Mouse (Mus musculus) midbrain, embryonic 15.5 days (tissue): ENCODE data around the gene Gm10775. TPM values are rescaled to one million over a fixed set of nuclear protein-coding genes. Genes with fewer than 3 reads are reported as not detected.
A peak's percentile ranks its signal among the peaks of the same experiment; 100 is the strongest.

Experiments
- ATAC-seq: fragments of 200-750 bp; cut with Nextera tagmentation; replicated peaks from 2 replicates; pipeline ENCODE4 v1.8.0; 2017; ENCODE audit warnings: moderate TSS enrichment
- H3K27ac ChIP-seq: fragments of 300-500 bp; sonication (generic); 2 replicates; pipeline ENCODE4 v1.5.1; 2015; ENCODE audit warnings: mild to moderate bottlenecking, inconsistent platforms
- H3K27me3 ChIP-seq: fragments of 300-500 bp; sonication (generic); replicated peaks from 2 replicates; pipeline ENCODE4 v1.6.1; 2015; ENCODE audit warnings: inconsistent platforms
- H3K36me3 ChIP-seq: fragments of 300-500 bp; sonication (generic); replicated peaks from 2 replicates; pipeline ENCODE4 v1.6.1; 2015; ENCODE audit warnings: inconsistent platforms
- H3K4me1 ChIP-seq: fragments of 300-500 bp; sonication (generic); 2 replicates; pipeline ENCODE4 v1.6.1; 2015; ENCODE audit warnings: inconsistent platforms
- H3K4me2 ChIP-seq: fragments of 300-500 bp; sonication (generic); 2 replicates; pipeline ENCODE4 v1.6.1; 2015; ENCODE audit warnings: inconsistent platforms, mild to moderate bottlenecking, moderate library complexity
- H3K4me3 ChIP-seq: fragments of 300-500 bp; sonication (generic); 2 replicates; pipeline ENCODE4 v1.5.1; 2015; ENCODE audit warnings: mild to moderate bottlenecking, inconsistent platforms
- H3K9ac ChIP-seq: fragments of 300-500 bp; sonication (generic); 2 replicates; pipeline ENCODE4 v1.6.1; 2015; ENCODE audit warnings: mild to moderate bottlenecking, inconsistent platforms
- H3K9me3 ChIP-seq: fragments of 300-500 bp; sonication (generic); 2 replicates; pipeline ENCODE4 v1.6.1; 2016; ENCODE audit warnings: inconsistent platforms
- WGBS: fragments of 180-500 bp; shearing (Covaris S2); methylation state at CpG from one replicate; pipeline ENCODE4 v1.1.7; 2015; ENCODE audit warnings: mixed read lengths; 5-methylcytosine and 5-hydroxymethylcytosine counted together
- polyA plus RNA-seq: library from polyadenylated mRNA; unstranded; fragments of >200 nt; fragmentation: Nextera tagmentation; extraction: Ambion mirVana; gene quantifications from 2 replicates; pipeline ENCODE4 v1.2.1, GENCODE M21; 2015

Gene Gm10775
- 0.14 TPM in 1 of 2 replicates, not detected in the other for polyA plus RNA-seq

GRCm38 (mm10) chr13:65259239-65259638 is at the start of gene Gm10775:
Gene Gm10775, plus strand, starts transcription at chr13:65259539.
- 56% methylated on average over 29 of the region's 29 CpGs for WGBS

GRCm38 (mm10) chr13:65225945-65226344 is 33.4 kb upstream of the Gm10775 start:
- Histone ChIP-seq H3K27ac (no peak overlapping the region), H3K4me2 (no peak overlapping the region), H3K9me3 (no peaks in the 10 kb centered on the region; the same call in 1 of the 2 replicates), H3K27me3 (no peaks in the 10 kb centered on the region), H3K4me1 (no peaks in the 10 kb centered on the region), H3K9ac (no peak overlapping the region), H3K4me3 (no peak overlapping the region), H3K36me3 (no peaks in the 10 kb centered on the region)
- WGBS = 71% methylated on average over 6 of the region's 6 CpGs
- ATAC-seq = no peak

More at GRCm38 (mm10) chr13:65259239-65259638, at the start of gene Gm10775:
- H3K9me3 ChIP-seq = peaks cover 41% of the 10 kb centered on the region
- H3K4me1 ChIP-seq = no peaks in the 10 kb centered on the region
- 0 out of 2 replicates have a peak, but pooled peaks have one; percentile 9 for ATAC-seq
- peaks cover 26% of the 10 kb centered on the region for H3K36me3 ChIP-seq
- H3K27ac ChIP-seq = no peak within 1 kb of the TSS
- H3K4me2 ChIP-seq = peak within 1 kb of the TSS; percentile 47
- H3K9ac ChIP-seq = peak within 1 kb of the TSS; percentile 5
- peak within 1 kb of the TSS; percentile 32 for H3K4me3 ChIP-seq
- H3K27me3 ChIP-seq = no peaks in the 10 kb centered on the region

- Histone ChIP-seq H3K4me3 (no peak overlapping the region), H3K4me1 (no peaks in the 10 kb centered on the region), H3K9ac (no peak overlapping the region), H3K27me3 (no peaks in the 10 kb centered on the region), H3K27ac (no peak overlapping the region), H3K4me2 (no peak overlapping the region), H3K36me3 (no peaks in the 10 kb centered on the region), H3K9me3 (no peaks in the 10 kb centered on the region; the same call in 1 of the 2 replicates)
- 87% methylated on average over 2 of the region's 2 CpGs for WGBS
- ATAC-seq = no peak
These were observed 32.7 kb upstream of the Gm10775 start for GRCm38 (mm10) chr13:65226657-65227056.

- Histone ChIP-seq H3K9ac (no peak overlapping the region), H3K27me3 (no peaks in the 10 kb centered on the region), H3K4me2 (no peak overlapping the region), H3K4me3 (no peak overlapping the region), H3K36me3 (no peaks in the 10 kb centered on the region), H3K4me1 (peaks cover 11% of the 10 kb centered on the region), H3K27ac (no peak overlapping the region), H3K9me3 (no peaks in the 10 kb centered on the region)
- no peak for ATAC-seq
- 78% methylated on average over 9 of the region's 9 CpGs for WGBS
These were observed 22.1 kb upstream of the Gm10775 start for GRCm38 (mm10) chr13:65237211-65237610.

- peaks cover 18% of the 10 kb centered on the region for H3K4me1 ChIP-seq
- H3K9ac ChIP-seq = peak overlapping the region; percentile 64
- peaks cover 2% of the 10 kb centered on the region; the same call in 1 of the 2 replicates for H3K36me3 ChIP-seq
- H3K27me3 ChIP-seq = no peaks in the 10 kb centered on the region
- peak overlapping the region; percentile 93 for H3K27ac ChIP-seq
- H3K4me2 ChIP-seq = peak overlapping the region; percentile 100
- peak overlapping the region; percentile 74 for H3K4me3 ChIP-seq
- peak; percentile 97 for ATAC-seq
- 1% methylated on average over 28 of the region's 28 CpGs for WGBS
- H3K9me3 ChIP-seq = no peaks in the 10 kb centered on the region
These were observed 18.7 kb upstream of the Gm10775 start for GRCm38 (mm10) chr13:65240509-65241098.

- WGBS = under 1% methylated on average over 45 of the region's 45 CpGs
- H3K9ac ChIP-seq = peak overlapping the region; percentile 60
- no peaks in the 10 kb centered on the region for H3K27me3 ChIP-seq
- peaks cover 18% of the 10 kb centered on the region for H3K4me1 ChIP-seq
- H3K4me3 ChIP-seq = peak overlapping the region; percentile 74
- ATAC-seq = peak; percentile 88
- peaks cover 6% of the 10 kb centered on the region; the same call in 1 of the 2 replicates for H3K36me3 ChIP-seq
- H3K4me2 ChIP-seq = peak overlapping the region; percentile 100
- no peaks in the 10 kb centered on the region for H3K9me3 ChIP-seq
- H3K27ac ChIP-seq = peak overlapping the region; percentile 93
These were observed 18.2 kb upstream of the Gm10775 start for GRCm38 (mm10) chr13:65241099-65241626.

GRCm38 (mm10) chr13:65241627-65242318 is 17.6 kb upstream of the Gm10775 start:
- 3% methylated on average over 51 of the region's 51 CpGs for WGBS

GRCm38 (mm10) chr13:65242319-65242787 is 17.0 kb upstream of the Gm10775 start:
- Histone ChIP-seq H3K4me2 (peak overlapping the region; percentile 100), H3K4me1 (peaks cover 18% of the 10 kb centered on the region), H3K27ac (no peak overlapping the region), H3K9me3 (peaks cover 4% of the 10 kb centered on the region; the same call in 1 of the 2 replicates), H3K27me3 (no peaks in the 10 kb centered on the region), H3K36me3 (peaks cover 6% of the 10 kb centered on the region; the same call in 1 of the 2 replicates), H3K9ac (no peak overlapping the region), H3K4me3 (peak overlapping the region; percentile 74)
- ATAC-seq = no peak
- WGBS = 37% methylated on average over 27 of the region's 27 CpGs

More at GRCm38 (mm10) chr13:65241627-65242318, 17.6 kb upstream of the Gm10775 start:
- Histone ChIP-seq H3K4me2 (peak overlapping the region; percentile 100), H3K27ac (peak overlapping the region; percentile 93), H3K4me1 (peaks cover 18% of the 10 kb centered on the region), H3K9ac (peak overlapping the region; percentile 60), H3K9me3 (0 out of 2 replicates have a peak, but pooled peaks cover 3% of the 10 kb centered on the region), H3K27me3 (no peaks in the 10 kb centered on the region), H3K4me3 (peak overlapping the region; percentile 74), H3K36me3 (peaks cover 6% of the 10 kb centered on the region; the same call in 1 of the 2 replicates)
- ATAC-seq = no peak; the same call in 1 of the 2 replicates

- Histone ChIP-seq H3K4me3 (no peak overlapping the region), H3K9me3 (peaks cover 7% of the 10 kb centered on the region; the same call in 1 of the 2 replicates), H3K27ac (no peak overlapping the region), H3K36me3 (peaks cover 6% of the 10 kb centered on the region; the same call in 1 of the 2 replicates), H3K9ac (no peak overlapping the region), H3K4me2 (no peak overlapping the region), H3K4me1 (peaks cover 18% of the 10 kb centered on the region), H3K27me3 (no peaks in the 10 kb centered on the region)
- WGBS = 98% methylated on average over 4 of the region's 4 CpGs
- no peak for ATAC-seq
These were observed 16.1 kb upstream of the Gm10775 start for GRCm38 (mm10) chr13:65243273-65243672.

GRCm38 (mm10) chr13:65258175-65258954 is 974 bp upstream of the Gm10775 start:
- Histone ChIP-seq H3K36me3 (peaks cover 20% of the 10 kb centered on the region), H3K27me3 (no peaks in the 10 kb centered on the region), H3K4me1 (no peaks in the 10 kb centered on the region), H3K4me2 (peak overlapping the region; percentile 47), H3K9me3 (peaks cover 38% of the 10 kb centered on the region), H3K27ac (no peak overlapping the region), H3K9ac (peak overlapping the region; percentile 5), H3K4me3 (peak overlapping the region; percentile 32)
- ATAC-seq = peak; percentile 90
- 24% methylated on average over 36 of the region's 36 CpGs for WGBS

- no peak overlapping the region for H3K9ac ChIP-seq
- WGBS = 97% methylated on average over 5 of the region's 5 CpGs
- H3K4me3 ChIP-seq = no peak overlapping the region
- H3K4me2 ChIP-seq = no peak overlapping the region
- peaks cover 32% of the 10 kb centered on the region for H3K36me3 ChIP-seq
- no peaks in the 10 kb centered on the region for H3K27me3 ChIP-seq
- no peaks in the 10 kb centered on the region for H3K4me1 ChIP-seq
- H3K9me3 ChIP-seq = peaks cover 57% of the 10 kb centered on the region
- ATAC-seq = no peak
- no peak overlapping the region for H3K27ac ChIP-seq
These were observed 2.7 kb downstream of the Gm10775 start for GRCm38 (mm10) chr13:65262086-65262485.
